Mouse (Mus musculus) midbrain, embryonic 13.5 days (tissue): ENCODE data around the gene Dap. TPM values are rescaled to one million over a fixed set of nuclear protein-coding genes. Genes with fewer than 3 reads are reported as not detected.

Experiments used
- ATAC-seq: fragments of 200-750 bp; cut with Nextera tagmentation; 2 replicates; pipeline ENCODE4 v1.8.0; 2017; ENCODE audit warnings: mild to moderate bottlenecking, moderate TSS enrichment, moderate library complexity
- H3K27ac ChIP-seq: fragments of 300-500 bp; sonication (generic); 2 replicates; pipeline ENCODE4 v1.5.1; 2015; ENCODE audit warnings: inconsistent platforms, mild to moderate bottlenecking, moderate library complexity
- H3K27me3 ChIP-seq: fragments of 300-500 bp; sonication (generic); 2 replicates; pipeline ENCODE4 v1.6.1; 2015; ENCODE audit warnings: mild to moderate bottlenecking, inconsistent platforms
- H3K36me3 ChIP-seq: fragments of 300-500 bp; sonication (generic); 2 replicates; pipeline ENCODE4 v1.6.1; 2015; ENCODE audit warnings: mild to moderate bottlenecking, inconsistent platforms
- H3K4me1 ChIP-seq: fragments of 300-500 bp; sonication (generic); replicated peaks from 2 replicates; pipeline ENCODE4 v1.6.1; 2015; ENCODE audit warnings: inconsistent platforms
- H3K4me2 ChIP-seq: fragments of 300-500 bp; sonication (generic); replicated peaks from 2 replicates; pipeline ENCODE4 v1.6.1; 2015; ENCODE audit warnings: moderate library complexity, mild to moderate bottlenecking, inconsistent platforms
- H3K4me3 ChIP-seq: fragments of 300-500 bp; sonication (generic); replicated peaks from 2 replicates; pipeline ENCODE4 v1.5.1; 2015; ENCODE audit warnings: mild to moderate bottlenecking, inconsistent platforms
- H3K9ac ChIP-seq: fragments of 300-500 bp; sonication (generic); replicated peaks from 2 replicates; pipeline ENCODE4 v1.6.1; 2015; ENCODE audit warnings: mild to moderate bottlenecking, inconsistent platforms
- H3K9me3 ChIP-seq: fragments of 300-500 bp; sonication (generic); 2 replicates; pipeline ENCODE4 v1.6.1; 2016; ENCODE audit warnings: mild to moderate bottlenecking, inconsistent platforms
- WGBS: fragments of 180-500 bp; shearing (Covaris S2); methylation state at CpG from one replicate; pipeline ENCODE4 v1.1.7; 2015; 5-methylcytosine and 5-hydroxymethylcytosine counted together
- polyA plus RNA-seq: library from polyadenylated mRNA; unstranded; fragments of >200 nt; fragmentation: Nextera tagmentation; extraction: Ambion mirVana; gene quantifications from 2 replicates; pipeline ENCODE4 v1.2.1, GENCODE M21; 2015

Gene Dap
- polyA plus RNA-seq, 1 experiment from 2014 or later, result 30.6 TPM

DNA sequence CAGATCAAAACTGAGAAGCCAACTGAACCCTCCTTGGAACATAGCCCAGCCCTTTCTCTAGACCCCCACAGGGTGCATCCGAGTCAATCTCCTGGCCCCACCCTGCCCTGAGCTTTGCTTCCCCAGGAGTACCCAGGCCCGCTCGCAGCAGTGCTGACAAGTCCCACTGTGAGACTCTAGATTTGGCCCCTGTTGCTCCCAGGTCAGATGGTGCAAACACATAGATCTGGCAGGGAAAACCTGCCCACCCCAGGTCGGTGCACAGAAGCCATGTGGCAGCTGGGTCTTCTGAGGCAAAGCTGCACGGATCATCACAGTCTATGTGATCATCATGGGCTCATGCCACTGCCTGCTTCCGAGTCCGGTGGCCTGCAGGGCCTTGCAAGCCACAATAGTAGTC is 48.6 kb downstream of the Dap start:
- no peaks in the 10 kb centered on the region for H3K9me3 ChIP-seq
- H3K27ac ChIP-seq, result no peak overlapping the region
- no peaks in the 10 kb centered on the region for H3K27me3 ChIP-seq
- 83% methylated on average over 7 of the region's 7 CpGs for WGBS
- no peak overlapping the region for H3K9ac ChIP-seq
- ATAC-seq, result no peak
- H3K4me3 ChIP-seq, result no peak overlapping the region
- no peaks in the 10 kb centered on the region for H3K36me3 ChIP-seq
- no peak overlapping the region for H3K4me2 ChIP-seq
- no peaks in the 10 kb centered on the region for H3K4me1 ChIP-seq

DNA sequence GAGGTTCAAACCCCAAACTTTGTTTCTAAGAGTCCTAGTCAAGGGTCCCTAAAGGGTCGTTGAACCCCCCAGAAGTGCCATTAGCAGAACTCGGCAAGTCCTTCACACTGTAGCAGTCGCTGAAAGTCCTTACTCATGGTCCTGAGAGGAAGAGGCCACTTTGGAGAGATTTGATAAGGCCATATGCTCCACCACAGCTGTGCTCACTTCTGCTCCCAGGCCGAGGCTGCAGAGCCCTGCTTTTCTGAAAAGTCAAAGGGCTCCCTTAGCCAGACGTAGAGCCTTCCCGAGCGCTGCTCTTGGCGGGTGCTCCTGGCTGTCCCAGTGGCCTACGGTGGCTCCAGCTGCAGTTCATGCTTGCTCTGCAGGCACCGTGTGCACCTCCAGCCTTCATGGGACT is 49.4 kb downstream of the Dap start:
- Histone ChIP-seq H3K27me3 (no peaks in the 10 kb centered on the region), H3K9ac (no peak overlapping the region), H3K27ac (no peak overlapping the region), H3K4me3 (no peak overlapping the region), H3K36me3 (no peaks in the 10 kb centered on the region), H3K4me1 (no peaks in the 10 kb centered on the region), H3K9me3 (no peaks in the 10 kb centered on the region), H3K4me2 (no peak overlapping the region)
- no peak for ATAC-seq
- WGBS, result 86% methylated on average over 10 of the region's 10 CpGs

DNA sequence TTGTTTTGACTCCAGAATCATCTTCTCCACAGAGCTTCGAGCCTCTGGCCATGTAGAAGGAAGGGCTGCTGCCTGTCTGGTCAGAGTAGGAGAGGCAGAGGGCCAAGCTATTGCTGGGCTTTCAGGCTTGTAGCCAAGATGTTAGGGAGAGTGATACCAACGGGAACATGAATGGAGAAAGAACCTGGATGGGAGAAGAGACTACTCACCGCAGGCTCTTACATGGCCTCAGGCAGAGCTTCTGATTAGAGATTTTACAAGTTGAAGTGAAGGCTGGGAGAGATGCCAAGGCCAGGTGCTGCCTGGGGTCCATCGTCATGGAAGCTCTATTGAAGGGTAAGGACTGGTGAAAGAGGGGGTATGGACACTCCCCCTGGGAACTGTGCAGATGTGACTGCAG is 54.0 kb downstream of the Dap start:
- WGBS, result 75% methylated on average over 4 of the region's 4 CpGs
- Histone ChIP-seq H3K9ac (no peak overlapping the region), H3K4me3 (no peak overlapping the region), H3K36me3 (no peaks in the 10 kb centered on the region), H3K27ac (no peak overlapping the region), H3K9me3 (no peaks in the 10 kb centered on the region), H3K4me1 (peaks cover 22% of the 10 kb centered on the region), H3K27me3 (no peaks in the 10 kb centered on the region), H3K4me2 (no peak overlapping the region)
- 0 out of 2 replicates have a peak, but pooled peaks have one; percentile 4 for ATAC-seq

DNA sequence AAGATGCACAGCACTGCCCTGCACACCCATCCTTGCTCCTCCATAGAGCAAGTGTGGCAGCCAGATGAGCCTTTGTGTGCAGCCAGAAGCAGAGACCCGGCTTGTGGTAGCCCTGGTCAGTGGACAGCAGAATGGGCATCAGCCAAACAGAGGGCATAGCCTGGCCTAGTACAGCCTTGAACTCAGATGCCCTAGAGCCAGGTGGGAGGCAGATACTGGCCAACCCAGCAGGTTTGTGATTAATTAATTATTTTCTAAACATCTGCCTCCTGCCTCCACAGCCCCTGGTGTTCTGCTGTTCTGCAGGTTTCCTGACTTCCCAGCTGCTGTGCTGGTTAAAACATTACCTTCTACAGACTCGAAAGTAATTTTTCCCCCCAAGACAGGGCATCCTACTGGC is 55.0 kb downstream of the Dap start:
- no peaks in the 10 kb centered on the region for H3K9me3 ChIP-seq
- peaks cover 22% of the 10 kb centered on the region for H3K4me1 ChIP-seq
- no peak overlapping the region for H3K4me3 ChIP-seq
- H3K36me3 ChIP-seq, result no peaks in the 10 kb centered on the region
- H3K4me2 ChIP-seq, result no peak overlapping the region
- no peak overlapping the region for H3K9ac ChIP-seq
- no peak for ATAC-seq
- no peak overlapping the region for H3K27ac ChIP-seq
- H3K27me3 ChIP-seq, result no peaks in the 10 kb centered on the region
- WGBS, result 91% methylated on average over 2 of the region's 2 CpGs

DNA sequence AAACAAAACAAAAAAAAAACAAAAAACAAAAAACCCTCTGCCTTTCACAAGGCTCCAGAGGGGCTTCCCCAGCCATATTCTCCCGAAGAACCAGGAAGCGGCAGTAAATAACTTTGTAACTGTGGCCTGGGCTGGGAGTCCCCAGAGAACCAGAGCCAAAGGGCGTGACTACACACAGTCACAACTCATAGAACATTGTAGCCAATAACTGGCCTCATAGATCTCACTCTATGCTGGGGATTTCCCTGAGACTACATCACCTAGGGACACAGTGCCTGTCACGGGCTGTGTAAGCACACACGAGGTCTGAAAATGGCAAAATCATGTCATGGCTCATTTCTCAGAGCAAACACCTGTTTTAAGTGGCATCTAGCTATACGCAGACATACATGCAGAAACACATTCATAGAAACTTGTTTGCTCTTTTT is 55.5 kb downstream of the Dap start:
- Histone ChIP-seq H3K36me3 (no peaks in the 10 kb centered on the region), H3K27ac (no peak overlapping the region), H3K9me3 (no peaks in the 10 kb centered on the region), H3K4me3 (no peak overlapping the region), H3K4me2 (no peak overlapping the region), H3K9ac (no peak overlapping the region), H3K27me3 (no peaks in the 10 kb centered on the region), H3K4me1 (peaks cover 22% of the 10 kb centered on the region)
- WGBS, result 83% methylated on average over 6 of the region's 6 CpGs
- ATAC-seq, result no peak

DNA sequence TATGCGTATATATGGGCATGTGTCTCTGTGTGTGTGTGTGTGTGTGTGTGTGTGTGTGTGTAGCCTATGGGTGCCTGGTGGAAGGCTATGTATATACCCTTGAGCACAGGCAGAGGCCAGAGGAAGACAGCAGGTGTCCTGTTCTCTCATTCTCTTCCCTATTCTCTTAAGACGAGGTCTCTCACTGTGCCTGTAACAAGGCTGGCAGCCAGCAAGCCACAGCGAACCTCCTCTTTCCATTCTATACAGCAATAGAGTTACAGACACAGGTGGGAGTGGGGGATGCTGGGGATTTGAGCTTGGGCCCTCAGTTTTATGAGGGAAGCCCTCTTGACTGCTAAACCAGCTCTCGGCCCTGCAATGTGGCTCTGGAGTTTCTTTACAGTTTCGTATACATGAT is 55.9 kb downstream of the Dap start:
- no peak for ATAC-seq
- H3K4me3 ChIP-seq, result no peak overlapping the region
- H3K27ac ChIP-seq, result no peak overlapping the region
- WGBS, result 73% methylated on average over 5 of the region's 5 CpGs
- H3K36me3 ChIP-seq, result no peaks in the 10 kb centered on the region
- no peak overlapping the region for H3K4me2 ChIP-seq
- no peaks in the 10 kb centered on the region for H3K27me3 ChIP-seq
- H3K4me1 ChIP-seq, result peaks cover 22% of the 10 kb centered on the region
- H3K9ac ChIP-seq, result no peak overlapping the region
- no peaks in the 10 kb centered on the region for H3K9me3 ChIP-seq

DNA sequence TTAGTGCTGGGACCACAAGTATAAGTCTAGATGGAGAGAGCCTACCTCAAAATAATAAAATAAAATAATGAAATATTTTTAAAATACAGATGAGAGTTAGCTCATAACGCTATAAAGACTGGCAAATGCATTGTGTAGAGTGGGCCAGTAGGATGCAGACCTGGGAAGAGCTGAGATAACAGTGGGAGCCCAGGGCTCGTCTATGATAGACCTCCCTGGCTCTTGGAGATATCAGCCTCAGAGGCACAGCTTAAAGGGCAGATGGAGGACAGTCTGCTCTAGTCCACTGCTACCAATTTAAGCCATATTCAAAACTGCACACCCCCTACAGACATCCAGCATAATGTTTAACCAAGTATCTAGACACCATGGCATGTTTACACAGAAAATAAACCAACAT is 56.6 kb downstream of the Dap start:
- H3K36me3 ChIP-seq, result no peaks in the 10 kb centered on the region
- H3K4me1 ChIP-seq, result peaks cover 22% of the 10 kb centered on the region
- WGBS, result 74% methylated on average over 2 of the region's 2 CpGs
- H3K4me3 ChIP-seq, result no peak overlapping the region
- H3K27me3 ChIP-seq, result no peaks in the 10 kb centered on the region
- no peak overlapping the region for H3K9ac ChIP-seq
- no peaks in the 10 kb centered on the region for H3K9me3 ChIP-seq
- no peak overlapping the region for H3K4me2 ChIP-seq
- no peak overlapping the region for H3K27ac ChIP-seq
- no peak for ATAC-seq

DNA sequence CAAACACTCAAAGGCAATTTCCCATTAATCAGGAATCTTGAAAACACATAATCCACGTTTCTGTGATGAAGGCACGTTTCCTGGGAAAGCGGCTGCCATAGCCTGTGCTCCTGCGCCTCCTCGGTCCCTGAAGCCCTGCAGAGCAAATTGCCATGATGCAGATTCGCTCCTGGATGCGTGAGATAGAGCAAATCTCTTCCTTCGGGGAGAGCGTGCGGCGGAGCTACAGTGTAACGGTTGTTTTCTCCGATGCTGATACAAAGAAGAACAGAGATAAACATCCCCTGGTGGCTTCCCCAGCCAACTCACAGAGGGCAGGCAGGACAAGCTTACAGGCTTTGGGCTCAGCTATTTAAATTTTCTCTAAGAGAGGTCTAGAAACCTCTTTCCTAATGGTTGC is 57.7 kb downstream of the Dap start:
- no peaks in the 10 kb centered on the region for H3K27me3 ChIP-seq
- peak; percentile 64 for ATAC-seq
- H3K9ac ChIP-seq, result 0 out of 2 replicates have a peak overlapping the region, but pooled peaks have one; percentile 10
- 0 out of 2 replicates have a peak overlapping the region, but pooled peaks have one; percentile 3 for H3K4me2 ChIP-seq
- peaks cover 22% of the 10 kb centered on the region for H3K4me1 ChIP-seq
- H3K27ac ChIP-seq, result peak overlapping the region; percentile 64
- H3K4me3 ChIP-seq, result no peak overlapping the region
- WGBS, result 47% methylated on average over 13 of the region's 13 CpGs
- H3K36me3 ChIP-seq, result no peaks in the 10 kb centered on the region
- no peaks in the 10 kb centered on the region for H3K9me3 ChIP-seq

DNA sequence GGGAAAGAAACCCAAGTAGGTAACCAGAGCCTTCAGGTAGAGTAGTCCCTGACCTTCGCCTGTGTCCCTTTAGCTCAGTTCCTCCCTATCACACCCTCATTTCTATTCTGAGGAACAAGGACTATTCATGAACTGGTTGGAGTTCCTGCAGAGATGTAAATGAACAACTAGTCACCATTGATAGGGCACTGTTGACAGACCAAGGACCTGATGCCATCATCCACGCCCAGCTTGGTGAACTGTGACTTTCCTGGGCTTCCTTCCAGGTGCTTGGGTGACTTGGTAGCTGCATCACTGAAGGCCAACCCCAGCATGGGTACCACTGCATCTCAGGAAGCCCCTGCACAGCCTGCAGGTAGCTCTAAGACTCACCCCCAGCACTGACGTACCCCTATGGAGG is 58.2 kb downstream of the Dap start:
- Histone ChIP-seq H3K9me3 (no peaks in the 10 kb centered on the region), H3K36me3 (no peaks in the 10 kb centered on the region), H3K4me1 (peaks cover 22% of the 10 kb centered on the region), H3K27me3 (no peaks in the 10 kb centered on the region), H3K4me2 (0 out of 2 replicates have a peak overlapping the region, but pooled peaks have one; percentile 3), H3K4me3 (no peak overlapping the region), H3K27ac (peak overlapping the region; percentile 64), H3K9ac (no peak overlapping the region)
- no peak for ATAC-seq
- 80% methylated on average over 3 of the region's 3 CpGs for WGBS

DNA sequence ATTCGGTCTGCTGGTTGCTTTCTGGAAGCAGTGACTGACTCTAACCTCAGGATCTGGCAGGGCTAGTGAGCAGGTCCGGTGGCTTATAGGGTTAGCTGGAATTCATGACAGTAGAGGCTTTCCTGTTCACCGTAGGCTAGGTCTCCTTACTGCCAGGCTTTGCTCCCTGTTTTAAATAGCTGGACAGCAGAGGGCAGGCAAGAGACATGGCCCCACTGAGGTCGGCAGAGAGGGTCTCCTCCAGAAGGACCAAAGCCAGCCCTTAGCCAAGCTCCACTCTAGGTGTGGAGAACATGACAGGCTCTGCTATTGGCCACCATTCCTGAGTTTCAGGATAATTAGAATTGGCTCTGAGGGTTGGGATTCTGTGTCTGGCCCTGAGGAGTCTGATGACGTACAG is 60.0 kb downstream of the Dap start:
- no peak for ATAC-seq
- Histone ChIP-seq H3K9me3 (no peaks in the 10 kb centered on the region), H3K4me3 (no peak overlapping the region), H3K4me2 (no peak overlapping the region), H3K36me3 (no peaks in the 10 kb centered on the region), H3K27me3 (no peaks in the 10 kb centered on the region), H3K4me1 (peaks cover 22% of the 10 kb centered on the region), H3K27ac (no peak overlapping the region), H3K9ac (no peak overlapping the region)
- 74% methylated on average over 5 of the region's 5 CpGs for WGBS

DNA sequence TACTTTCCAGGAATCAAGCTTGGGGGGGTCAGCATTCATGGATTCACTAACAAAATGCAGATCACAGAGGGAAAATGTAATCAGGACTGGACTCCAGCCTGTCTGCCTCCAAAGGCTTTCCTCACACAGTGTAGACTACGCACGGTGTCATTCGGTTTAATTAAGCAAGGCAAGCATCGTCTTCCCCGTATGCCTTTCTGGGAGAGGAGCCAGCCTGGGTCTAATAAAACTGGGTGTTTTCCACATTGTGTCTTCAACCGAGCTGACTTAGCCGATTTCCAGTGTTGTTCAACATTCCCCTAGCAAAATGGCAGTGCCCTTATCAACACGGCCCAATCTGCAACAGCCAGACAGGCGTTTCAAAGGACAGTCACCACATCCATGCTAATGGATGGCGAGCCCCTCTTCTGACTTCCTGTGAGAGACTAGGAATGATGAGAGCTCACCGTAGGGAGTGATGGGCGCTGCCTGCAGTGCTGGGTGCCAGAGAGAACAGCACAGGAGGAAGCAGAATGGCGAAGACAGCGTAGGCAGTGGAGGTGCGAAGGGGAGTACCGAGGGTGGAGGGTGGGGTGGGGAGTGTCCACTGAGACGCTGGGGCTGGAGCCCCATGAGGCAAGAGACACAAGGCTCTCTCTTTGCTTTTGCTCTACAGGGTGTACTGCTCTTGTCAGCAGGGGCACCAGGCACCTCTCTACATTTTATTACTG is 61.0 kb downstream of the Dap start:
- H3K4me3 ChIP-seq, result no peak overlapping the region
- H3K4me1 ChIP-seq, result peaks cover 21% of the 10 kb centered on the region
- H3K9me3 ChIP-seq, result no peaks in the 10 kb centered on the region
- peak; percentile 38; the same call in 1 of the 2 replicates for ATAC-seq
- no peak overlapping the region for H3K4me2 ChIP-seq
- no peak overlapping the region for H3K9ac ChIP-seq
- no peak overlapping the region for H3K27ac ChIP-seq
- no peaks in the 10 kb centered on the region for H3K36me3 ChIP-seq
- no peaks in the 10 kb centered on the region for H3K27me3 ChIP-seq
- 86% methylated on average over 17 of the region's 17 CpGs for WGBS

DNA sequence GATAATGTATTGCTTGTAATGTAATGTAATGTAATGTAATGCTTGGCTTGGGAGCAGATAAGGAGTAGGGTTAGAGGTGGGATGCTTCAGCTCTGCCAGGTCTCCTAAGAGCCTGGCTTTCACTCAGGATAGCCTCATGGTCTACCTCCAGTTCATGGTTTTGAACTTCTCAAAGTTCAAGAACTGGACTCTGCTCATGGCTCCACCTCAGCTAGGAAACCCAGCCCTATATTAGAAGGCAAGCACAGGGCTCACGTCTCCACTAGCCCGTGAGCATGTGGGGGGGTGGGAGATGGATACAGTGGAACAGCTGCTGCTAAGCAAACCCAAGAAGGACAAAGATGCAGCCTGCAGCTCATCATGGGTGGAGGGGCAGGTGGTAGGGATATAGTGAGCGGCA is 61.6 kb downstream of the Dap start:
- no peaks in the 10 kb centered on the region for H3K27me3 ChIP-seq
- H3K27ac ChIP-seq, result no peak overlapping the region
- no peak overlapping the region for H3K9ac ChIP-seq
- H3K4me2 ChIP-seq, result no peak overlapping the region
- H3K36me3 ChIP-seq, result no peaks in the 10 kb centered on the region
- peaks cover 16% of the 10 kb centered on the region for H3K4me1 ChIP-seq
- WGBS, result 82% methylated on average over 3 of the region's 3 CpGs
- H3K4me3 ChIP-seq, result no peak overlapping the region
- no peak for ATAC-seq
- no peaks in the 10 kb centered on the region for H3K9me3 ChIP-seq

DNA sequence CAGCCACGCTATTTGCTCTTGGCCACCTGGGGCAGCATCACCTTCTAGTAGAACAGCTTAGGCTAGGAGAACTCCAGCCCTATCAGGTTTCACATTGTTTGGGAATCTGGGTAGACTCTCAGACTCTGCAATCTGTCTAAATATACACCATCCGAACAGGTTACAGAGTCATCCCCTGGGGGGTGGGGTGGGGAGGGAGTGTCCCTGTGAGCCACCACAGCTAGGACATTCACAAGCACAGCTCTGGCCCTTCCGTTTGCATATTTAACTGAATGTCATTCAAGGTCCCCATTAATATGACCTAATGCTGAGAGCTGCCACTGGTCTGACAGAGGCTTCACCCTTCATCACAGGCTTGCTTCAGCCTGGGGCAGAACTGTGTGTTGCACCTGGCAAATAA is 68.5 kb downstream of the Dap start:
- Histone ChIP-seq H3K27me3 (peaks cover 25% of the 10 kb centered on the region), H3K27ac (no peak overlapping the region), H3K4me2 (no peak overlapping the region), H3K4me1 (peaks cover 13% of the 10 kb centered on the region), H3K36me3 (no peaks in the 10 kb centered on the region), H3K4me3 (no peak overlapping the region), H3K9me3 (no peaks in the 10 kb centered on the region), H3K9ac (no peak overlapping the region)
- 46% methylated on average over 3 of the region's 3 CpGs for WGBS
- no peak for ATAC-seq
